Mouse (Mus musculus): ENCODE data around the gene Lime1.

The Lime1 gene

GRCm38 (mm10) chr2:181390136-181390870 lies 10.4 kb downstream of the Lime1 start:
- in situ Hi-C loops (cut with MboI, MseI), result loop anchor here (5.0 to 10.0 kb wide), 2 partner anchors 104 to 177 kb away; partner anchors contain the start of genes Abhd16b and Tpd52l2

- in situ Hi-C loops (cut with MboI, MseI), result loop anchor here (5.0 to 10.0 kb wide), 2 partner anchors 104 to 176 kb away; partner anchors contain the start of genes Abhd16b and Tpd52l2
These were observed 11.1 kb downstream of the Lime1 start for GRCm38 (mm10) chr2:181391022-181391421.

- in situ Hi-C loops (cut with MboI, MseI), result loop anchor here (5.0 to 10.0 kb wide), 2 partner anchors 103 to 176 kb away; partner anchors contain the start of genes Abhd16b and Tpd52l2
These were observed 11.7 kb downstream of the Lime1 start for GRCm38 (mm10) chr2:181391541-181391940.

- in situ Hi-C loops (cut with MboI, MseI), result loop anchor here (5.0 to 10.0 kb wide), 2 partner anchors 102 to 175 kb away; partner anchors contain the start of genes Abhd16b and Tpd52l2
These were observed 12.8 kb downstream of the Lime1 start for GRCm38 (mm10) chr2:181392600-181393213.

- in situ Hi-C loops (cut with MboI, MseI), result loop anchor here (5.0 to 10.0 kb wide), 2 partner anchors 101 to 173 kb away; partner anchors contain the start of genes Abhd16b and Tpd52l2
These were observed 14.2 kb downstream of the Lime1 start for GRCm38 (mm10) chr2:181394086-181394485.

GRCm38 (mm10) chr2:181397207-181397761 lies 17.4 kb downstream of the Lime1 start:
- in situ Hi-C loops (cut with MboI, MseI), result loop anchor here (10.0 kb wide), 1 partner anchor 98 kb away; the partner anchor contains the start of genes Abhd16b and Tpd52l2

GRCm38 (mm10) chr2:181401497-181401896 lies 21.6 kb downstream of the Lime1 start:
- in situ Hi-C loops (cut with MboI, MseI), result no loop called here

GRCm38 (mm10) chr2:181403722-181404121 lies 23.8 kb downstream of the Lime1 start:
- in situ Hi-C loops (cut with MboI, MseI), result no loop called here

- in situ Hi-C loops (cut with MboI, MseI), result no loop called here
These were observed 29.8 kb downstream of the Lime1 start for GRCm38 (mm10) chr2:181409643-181410042.

GRCm38 (mm10) chr2:181410760-181411473 lies 31.0 kb downstream of the Lime1 start:
- in situ Hi-C loops (cut with MboI, MseI), result no loop called here

- in situ Hi-C loops (cut with MboI, MseI), result no loop called here
These were observed 33.3 kb downstream of the Lime1 start for GRCm38 (mm10) chr2:181413141-181413540.

- in situ Hi-C loops (cut with MboI, MseI), result no loop called here
These were observed 36.1 kb downstream of the Lime1 start for GRCm38 (mm10) chr2:181415945-181416344.

GRCm38 (mm10) chr2:181419359-181419758 lies 39.5 kb downstream of the Lime1 start:
- in situ Hi-C loops (cut with MboI, MseI), result no loop called here

- in situ Hi-C loops (cut with MboI, MseI), result no loop called here
These were observed 40.5 kb downstream of the Lime1 start for GRCm38 (mm10) chr2:181420426-181420825.

- in situ Hi-C loops (cut with MboI, MseI), result no loop called here
These were observed 41.2 kb downstream of the Lime1 start for GRCm38 (mm10) chr2:181420903-181421638.

GRCm38 (mm10) chr2:181423834-181424233 lies 44.0 kb downstream of the Lime1 start:
- in situ Hi-C loops (cut with MboI, MseI), result no loop called here
